Mouse (Mus musculus): ENCODE results near the gene Epb41l4b. TPM values are rescaled to one million over a fixed set of nuclear protein-coding genes. Genes with fewer than 3 reads are reported as not detected.
A peak's percentile ranks its signal among the peaks of the same experiment; 100 is the strongest.

Epb41l4b gene
- polyA plus RNA-seq, 1 experiment from 2014 or later, result 3.1 TPM

DNA sequence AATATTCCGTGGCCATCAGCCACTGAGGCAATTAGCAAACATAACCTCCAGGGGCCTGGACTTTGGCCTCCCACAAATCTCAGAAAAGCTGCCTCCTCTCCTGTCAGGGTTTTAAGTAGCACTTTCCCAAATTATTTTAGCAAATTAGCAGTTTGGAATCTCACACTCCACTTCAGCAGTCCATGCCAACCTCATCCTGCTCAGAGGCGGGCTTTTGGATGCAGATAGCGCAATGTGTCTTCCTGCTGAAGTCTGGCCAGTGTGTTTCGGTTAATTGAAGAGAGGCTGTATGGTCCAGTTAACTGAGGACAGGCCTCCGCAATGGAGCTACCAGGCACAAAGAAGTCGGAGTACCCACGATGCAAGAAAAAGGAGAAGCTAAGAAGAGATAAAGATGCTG is 17.3 kb upstream of the Epb41l4b start:
- Histone ChIP-seq H3K9me3 (replicated peaks; ENCODE audit: control insufficient read depth, low read length, poor library complexity, severe bottlenecking) (no peaks in the 10 kb centered on the region), H3K36me3 (ENCODE audit: control insufficient read depth, insufficient read depth, low read length) (no peaks in the 10 kb centered on the region), H3K4me2 (ENCODE audit: low read length) (no peak overlapping the region), H3K4me3 (ENCODE audit: low read depth, low read length) (no peak overlapping the region), H3K27me3 (ENCODE audit: control insufficient read depth, insufficient read depth, low read depth, low read length) (no peaks in the 10 kb centered on the region), H3K9ac (ENCODE audit: low read depth, low read length) (no peak overlapping the region), H3K27ac (ENCODE audit: low read length) (no peak overlapping the region), H3K4me1 (ENCODE audit: control insufficient read depth, insufficient read depth, low read length) (no peaks in the 10 kb centered on the region)
- WGBS, result 82% methylated on average over 7 of the region's 7 CpGs
- no peak for ATAC-seq

DNA sequence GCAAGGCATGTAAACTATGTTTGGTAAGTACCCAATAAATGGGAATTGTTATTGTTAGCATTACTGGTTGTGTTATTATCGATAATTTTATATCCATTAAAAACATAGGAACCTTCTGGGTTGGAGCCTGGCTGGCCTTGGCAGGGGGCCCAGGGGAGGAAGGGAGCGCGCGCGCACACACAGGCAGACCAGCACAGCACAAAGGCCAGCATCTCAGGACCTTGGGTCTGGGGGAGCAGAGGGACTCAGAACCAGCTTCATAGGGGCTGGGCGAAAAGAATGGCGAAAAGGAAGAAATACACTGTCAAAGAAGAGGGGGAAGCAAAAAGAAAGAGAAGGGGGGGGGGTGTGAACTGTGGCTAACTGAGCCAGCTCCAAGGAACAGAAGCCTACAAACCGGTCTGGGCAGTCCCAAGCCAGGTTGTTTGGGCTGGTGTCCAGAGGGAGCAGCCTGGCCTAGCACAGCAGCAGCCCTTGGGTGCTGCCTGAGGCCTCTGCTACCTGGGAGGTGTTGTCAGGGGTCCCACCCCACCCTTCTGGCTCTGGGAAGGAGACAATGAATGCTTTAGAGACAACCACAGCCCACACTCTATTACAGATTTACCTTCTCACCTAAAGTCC is 13.4 kb upstream of the Epb41l4b start:
- Histone ChIP-seq H3K9ac (ENCODE audit: low read depth, low read length) (no peak overlapping the region), H3K9me3 (replicated peaks; ENCODE audit: control insufficient read depth, low read length, poor library complexity, severe bottlenecking) (no peaks in the 10 kb centered on the region), H3K27me3 (ENCODE audit: control insufficient read depth, insufficient read depth, low read depth, low read length) (no peaks in the 10 kb centered on the region; the same call in 1 of the 2 replicates), H3K27ac (ENCODE audit: low read length) (no peak overlapping the region), H3K36me3 (ENCODE audit: control insufficient read depth, insufficient read depth, low read length) (no peaks in the 10 kb centered on the region), H3K4me3 (ENCODE audit: low read depth, low read length) (no peak overlapping the region), H3K4me1 (ENCODE audit: control insufficient read depth, insufficient read depth, low read length) (peaks cover 3% of the 10 kb centered on the region; the same call in 1 of the 2 replicates), H3K4me2 (ENCODE audit: low read length) (no peak overlapping the region)
- 79% methylated on average over 8 of the region's 8 CpGs for WGBS
- ATAC-seq, result no peak

DNA sequence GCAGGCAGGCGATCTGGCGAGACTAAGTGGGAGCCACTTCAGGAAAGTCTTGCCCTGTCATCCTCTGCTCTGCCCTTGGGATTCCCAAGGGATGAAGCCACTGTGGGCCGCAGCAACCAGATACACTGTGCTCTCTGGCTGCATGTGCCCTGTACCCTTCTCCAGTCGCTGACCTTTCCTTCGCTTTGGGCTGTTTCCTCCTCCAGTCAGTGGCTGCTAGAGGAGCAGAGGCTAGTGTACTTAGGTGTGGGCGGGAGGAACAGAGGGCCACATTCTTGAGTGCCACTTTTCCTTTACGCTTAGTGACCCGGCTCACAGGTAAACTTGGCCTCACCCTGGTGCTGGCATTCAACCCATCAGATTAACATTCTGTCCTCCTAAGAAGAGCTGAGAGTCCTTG is 10.6 kb upstream of the Epb41l4b start:
- no peak for ATAC-seq
- no peak overlapping the region for H3K4me2 ChIP-seq (ENCODE audit: low read length)
- H3K9ac ChIP-seq (ENCODE audit: low read depth, low read length), result 0 out of 2 replicates have a peak overlapping the region, but pooled peaks have one; percentile 23
- peaks cover 3% of the 10 kb centered on the region; the same call in 1 of the 2 replicates for H3K4me1 ChIP-seq (ENCODE audit: control insufficient read depth, insufficient read depth, low read length)
- no peak overlapping the region for H3K27ac ChIP-seq (ENCODE audit: low read length)
- no peaks in the 10 kb centered on the region; the same call in 1 of the 2 replicates for H3K27me3 ChIP-seq (ENCODE audit: control insufficient read depth, insufficient read depth, low read depth, low read length)
- no peak overlapping the region for H3K4me3 ChIP-seq (ENCODE audit: low read depth, low read length)
- WGBS, result 43% methylated on average over 8 of the region's 8 CpGs
- H3K9me3 ChIP-seq (replicated peaks; ENCODE audit: control insufficient read depth, low read length, poor library complexity, severe bottlenecking), result no peaks in the 10 kb centered on the region
- H3K36me3 ChIP-seq (ENCODE audit: control insufficient read depth, insufficient read depth, low read length), result no peaks in the 10 kb centered on the region

DNA sequence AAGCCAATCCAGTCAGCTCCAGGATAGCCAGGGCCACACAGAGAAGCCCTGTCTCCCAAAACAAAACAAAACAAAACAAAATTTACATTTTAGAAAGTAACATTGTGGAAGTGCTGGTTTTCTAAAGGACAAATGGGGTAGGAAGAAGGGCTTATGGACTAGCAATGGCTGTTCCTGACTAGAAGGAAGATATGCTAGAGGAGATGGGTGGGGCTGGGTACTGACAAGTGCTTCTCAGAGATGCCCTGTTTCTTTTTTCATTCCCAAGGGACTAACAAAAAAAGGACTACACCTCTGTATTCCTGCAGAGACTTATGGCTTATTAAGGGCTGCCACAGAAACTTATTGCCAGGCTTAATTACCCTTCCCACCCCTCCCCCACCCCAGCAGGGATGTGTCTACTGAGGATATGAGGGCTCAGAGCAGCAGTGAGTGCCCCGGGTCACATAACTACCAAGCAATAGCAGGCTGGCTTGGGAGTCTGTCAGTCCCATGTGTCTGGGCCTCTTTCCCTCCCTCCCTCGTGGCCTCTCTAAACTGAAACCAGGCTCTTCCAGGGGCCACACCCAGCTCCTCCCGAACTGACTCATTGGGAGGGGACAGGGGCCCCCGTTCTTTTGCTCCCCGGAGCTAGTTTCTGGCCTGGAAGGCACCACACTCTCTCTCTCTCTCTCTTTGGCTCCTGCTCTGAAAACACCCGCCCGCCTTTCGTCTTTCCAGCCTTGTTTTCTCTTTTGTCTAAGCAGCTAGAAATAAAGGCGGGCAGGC is 10.0 kb upstream of the Epb41l4b start:
- Histone ChIP-seq H3K9me3 (replicated peaks; ENCODE audit: control insufficient read depth, low read length, poor library complexity, severe bottlenecking) (no peaks in the 10 kb centered on the region), H3K4me2 (ENCODE audit: low read length) (no peak overlapping the region), H3K4me1 (ENCODE audit: control insufficient read depth, insufficient read depth, low read length) (peaks cover 3% of the 10 kb centered on the region; the same call in 1 of the 2 replicates), H3K27me3 (ENCODE audit: control insufficient read depth, insufficient read depth, low read depth, low read length) (no peaks in the 10 kb centered on the region; the same call in 1 of the 2 replicates), H3K4me3 (ENCODE audit: low read depth, low read length) (no peak overlapping the region), H3K36me3 (ENCODE audit: control insufficient read depth, insufficient read depth, low read length) (no peaks in the 10 kb centered on the region), H3K27ac (ENCODE audit: low read length) (no peak overlapping the region), H3K9ac (ENCODE audit: low read depth, low read length) (0 out of 2 replicates have a peak overlapping the region, but pooled peaks have one; percentile 23)
- WGBS, result 5% methylated on average over 9 of the region's 9 CpGs
- ATAC-seq, result no peak

DNA sequence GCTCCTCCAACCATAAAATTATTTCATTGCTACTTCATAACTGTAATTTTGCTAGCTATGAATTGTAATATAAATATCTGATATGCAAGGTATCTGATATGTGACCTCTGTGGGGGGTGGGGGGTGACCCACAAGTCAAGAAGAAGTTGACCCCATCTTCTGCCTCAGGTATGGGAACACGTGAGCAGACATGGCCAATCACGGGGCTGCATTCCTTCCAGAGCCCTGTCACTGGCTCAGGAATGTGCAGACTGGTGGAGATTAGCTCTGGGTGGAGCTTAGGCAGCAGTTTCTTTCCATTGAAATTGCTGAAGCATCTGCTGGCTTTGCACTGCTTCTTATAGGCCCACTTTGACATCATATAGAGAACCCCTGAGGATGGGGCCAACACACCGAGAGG is 4.9 kb upstream of the Epb41l4b start:
- no peak overlapping the region for H3K9ac ChIP-seq (ENCODE audit: low read depth, low read length)
- H3K4me3 ChIP-seq (ENCODE audit: low read depth, low read length), result no peak overlapping the region
- peaks cover 4% of the 10 kb centered on the region; the same call in 1 of the 2 replicates for H3K4me1 ChIP-seq (ENCODE audit: control insufficient read depth, insufficient read depth, low read length)
- no peaks in the 10 kb centered on the region for H3K36me3 ChIP-seq (ENCODE audit: control insufficient read depth, insufficient read depth, low read length)
- no peak overlapping the region for H3K27ac ChIP-seq (ENCODE audit: low read length)
- ATAC-seq, result no peak
- peaks cover 3% of the 10 kb centered on the region for H3K27me3 ChIP-seq (ENCODE audit: control insufficient read depth, insufficient read depth, low read depth, low read length)
- H3K4me2 ChIP-seq (ENCODE audit: low read length), result no peak overlapping the region
- H3K9me3 ChIP-seq (replicated peaks; ENCODE audit: control insufficient read depth, low read length, poor library complexity, severe bottlenecking), result no peaks in the 10 kb centered on the region
- WGBS, result 68% methylated on average over 3 of the region's 3 CpGs

DNA sequence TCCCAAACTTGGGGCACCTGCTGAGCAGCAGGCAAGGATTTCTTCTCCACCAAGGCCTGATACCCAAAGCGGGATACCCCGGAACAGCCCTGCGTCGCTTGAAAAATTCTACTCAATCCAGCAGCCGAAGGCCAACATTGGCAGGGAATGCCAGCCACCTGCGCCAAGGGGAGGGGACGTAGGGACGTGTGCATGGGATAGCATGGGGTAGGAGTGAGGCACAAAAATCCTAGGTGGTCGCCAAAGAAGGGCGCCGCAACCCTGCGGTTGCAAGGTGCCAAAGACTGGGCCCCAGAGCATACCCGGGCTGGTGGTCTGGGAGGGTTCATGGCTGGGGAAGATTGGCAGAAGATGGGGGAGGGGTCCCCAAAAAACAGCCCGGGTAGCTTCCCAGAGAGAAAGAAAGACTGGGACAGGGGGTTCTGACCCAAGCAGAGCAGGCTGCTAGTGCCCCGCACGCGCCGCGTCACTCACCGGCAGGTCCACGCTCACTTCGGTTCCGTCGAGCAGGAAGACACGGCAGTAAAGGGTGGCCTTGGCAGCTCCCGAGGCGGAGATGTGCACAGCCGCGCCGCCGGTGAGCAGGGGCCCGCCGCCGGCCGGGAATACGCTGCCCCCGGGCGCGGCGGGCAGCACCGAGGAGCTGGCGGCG is 737 bp downstream of the Epb41l4b start:
- Histone ChIP-seq H3K9me3 (replicated peaks; ENCODE audit: control insufficient read depth, low read length, poor library complexity, severe bottlenecking) (no peaks in the 10 kb centered on the region), H3K4me1 (ENCODE audit: control insufficient read depth, insufficient read depth, low read length) (peaks cover 28% of the 10 kb centered on the region), H3K4me2 (ENCODE audit: low read length) (peak overlapping the region; percentile 84), H3K36me3 (ENCODE audit: control insufficient read depth, insufficient read depth, low read length) (no peaks in the 10 kb centered on the region), H3K9ac (ENCODE audit: low read depth, low read length) (peak overlapping the region; percentile 81), H3K4me3 (ENCODE audit: low read depth, low read length) (peak overlapping the region; percentile 71), H3K27me3 (ENCODE audit: control insufficient read depth, insufficient read depth, low read depth, low read length) (peaks cover 7% of the 10 kb centered on the region), H3K27ac (ENCODE audit: low read length) (peak overlapping the region; percentile 77)
- WGBS, result under 1% methylated on average over 41 of the region's 43 CpGs
- ATAC-seq, result peak; percentile 39

DNA sequence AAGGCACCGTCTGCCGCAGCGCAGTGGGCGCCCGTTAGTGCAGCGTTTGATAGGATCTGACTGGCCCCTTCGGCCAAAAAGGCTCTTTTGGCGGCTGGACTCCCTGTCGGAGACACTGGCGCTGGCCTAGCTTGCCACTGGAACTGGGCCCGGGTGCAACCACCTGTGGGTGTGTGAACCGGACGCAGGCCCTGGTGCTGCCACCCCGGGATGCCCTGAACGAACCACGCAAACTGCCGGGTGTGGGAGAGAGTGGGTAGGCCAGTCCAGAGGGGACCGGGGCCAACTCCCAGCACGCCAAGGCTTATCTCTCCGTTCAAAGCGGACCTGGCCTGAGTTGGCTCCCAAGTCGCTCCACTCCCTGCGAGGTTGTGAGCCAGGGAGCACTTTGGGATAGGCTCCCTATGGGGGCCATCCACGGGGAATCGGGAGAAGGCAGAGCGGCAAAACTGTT is 1.3 kb downstream of the Epb41l4b start:
- H3K36me3 ChIP-seq (ENCODE audit: control insufficient read depth, insufficient read depth, low read length), result no peaks in the 10 kb centered on the region
- under 1% methylated on average over 26 of the region's 26 CpGs for WGBS
- H3K4me2 ChIP-seq (ENCODE audit: low read length), result peak overlapping the region; percentile 84
- H3K4me1 ChIP-seq (ENCODE audit: control insufficient read depth, insufficient read depth, low read length), result peaks cover 28% of the 10 kb centered on the region
- peak overlapping the region; percentile 81 for H3K9ac ChIP-seq (ENCODE audit: low read depth, low read length)
- no peaks in the 10 kb centered on the region for H3K9me3 ChIP-seq (replicated peaks; ENCODE audit: control insufficient read depth, low read length, poor library complexity, severe bottlenecking)
- peaks cover 7% of the 10 kb centered on the region for H3K27me3 ChIP-seq (ENCODE audit: control insufficient read depth, insufficient read depth, low read depth, low read length)
- ATAC-seq, result peak; percentile 14; the same call in 1 of the 2 replicates
- H3K27ac ChIP-seq (ENCODE audit: low read length), result peak overlapping the region; percentile 29; the same call in 1 of the 2 replicates
- H3K4me3 ChIP-seq (ENCODE audit: low read depth, low read length), result peak overlapping the region; percentile 71

DNA sequence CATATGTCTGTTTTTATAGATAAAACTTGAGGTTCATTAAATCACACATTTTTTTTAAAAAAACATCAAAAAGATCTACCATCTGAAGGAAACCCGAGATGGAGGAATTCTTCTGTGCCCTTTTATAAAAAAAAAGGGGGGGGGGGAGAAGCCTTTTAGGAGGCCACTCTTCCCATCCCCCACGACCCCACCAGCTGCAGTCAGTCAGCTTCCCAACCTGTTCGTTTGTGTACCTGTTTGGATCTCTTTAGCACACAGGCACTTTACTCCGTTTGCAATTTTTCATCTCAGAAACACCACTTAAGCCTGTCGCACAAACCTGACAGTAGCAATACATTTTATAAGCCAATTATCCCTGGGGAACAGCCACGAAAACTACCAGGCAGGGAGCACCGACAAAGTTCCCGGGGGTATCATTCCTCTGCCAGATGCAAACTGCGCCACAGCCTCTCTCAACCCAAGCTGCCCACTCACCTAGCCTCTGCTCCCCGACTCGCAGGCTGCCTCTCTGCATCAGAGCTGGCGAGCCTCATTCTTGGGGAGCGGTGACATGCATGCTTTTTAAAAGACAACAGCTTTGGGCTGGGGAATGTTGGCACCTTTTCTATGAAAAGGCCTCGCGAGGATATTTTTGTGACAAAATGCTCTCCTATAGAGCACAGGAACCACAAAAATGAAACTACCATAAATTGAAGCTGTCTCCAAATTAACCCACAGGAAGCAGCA is 2.1 kb downstream of the Epb41l4b start:
- Histone ChIP-seq H3K9me3 (replicated peaks; ENCODE audit: control insufficient read depth, low read length, poor library complexity, severe bottlenecking) (no peaks in the 10 kb centered on the region), H3K4me3 (ENCODE audit: low read depth, low read length) (peak overlapping the region; percentile 71), H3K36me3 (ENCODE audit: control insufficient read depth, insufficient read depth, low read length) (no peaks in the 10 kb centered on the region), H3K27me3 (ENCODE audit: control insufficient read depth, insufficient read depth, low read depth, low read length) (peaks cover 7% of the 10 kb centered on the region), H3K9ac (ENCODE audit: low read depth, low read length) (peak overlapping the region; percentile 81; the same call in 1 of the 2 replicates), H3K4me1 (ENCODE audit: control insufficient read depth, insufficient read depth, low read length) (peaks cover 28% of the 10 kb centered on the region), H3K4me2 (ENCODE audit: low read length) (peak overlapping the region; percentile 84), H3K27ac (ENCODE audit: low read length) (no peak overlapping the region)
- 17% methylated on average over 15 of the region's 15 CpGs for WGBS
- no peak for ATAC-seq
